Mouse (Mus musculus): ENCODE measurements around the gene Smim5.
A peak's percentile ranks its signal among the peaks of the same experiment; 100 is the strongest.
"Not testable (repeated sequence)": the region's sequence is repeated elsewhere in the genome, so short reads cannot be mapped to it uniquely, and the experiment has no call there.

Gene Smim5

GRCm38 (mm10) chr11:115899486-115900266 lies at the start of gene Smim5:
Gene Smim5 (plus strand): TSS chr11:115899966.
- peak; percentile 69 for DNase-seq (ENCODE audit: low read depth, low spot score)

DNA sequence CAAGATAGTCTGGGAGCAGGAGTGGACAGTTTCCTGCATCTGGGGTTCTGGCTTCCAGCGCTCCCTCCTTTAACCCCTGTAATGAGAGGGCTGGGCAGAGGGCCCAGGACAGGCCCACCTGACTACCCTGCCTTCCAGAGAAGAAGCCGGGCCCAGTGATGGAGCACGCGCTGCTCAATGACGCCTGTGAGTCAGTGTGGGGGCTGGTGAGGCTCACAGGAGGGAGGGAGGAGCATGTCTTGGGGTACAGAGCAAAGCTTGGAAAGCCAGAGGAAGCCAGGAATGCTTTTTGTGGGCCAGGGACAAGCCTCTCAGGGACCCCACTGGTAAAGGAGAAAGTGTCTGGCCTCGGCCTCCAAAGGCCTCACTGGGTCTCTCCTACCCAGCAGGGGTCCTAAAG lies 45.1 kb upstream of the Smim5 start:
- no peak for DNase-seq (ENCODE audit: low read depth, low spot score)

- DNase-seq (ENCODE audit: low read depth, low spot score), result not testable (repeated sequence)
Observed at GRCm38 (mm10) chr11:115857146-115857545, 42.6 kb upstream of the Smim5 start.

GRCm38 (mm10) chr11:115857936-115858335 lies 41.8 kb upstream of the Smim5 start:
- no peak for DNase-seq (ENCODE audit: low read depth, low spot score)

DNA sequence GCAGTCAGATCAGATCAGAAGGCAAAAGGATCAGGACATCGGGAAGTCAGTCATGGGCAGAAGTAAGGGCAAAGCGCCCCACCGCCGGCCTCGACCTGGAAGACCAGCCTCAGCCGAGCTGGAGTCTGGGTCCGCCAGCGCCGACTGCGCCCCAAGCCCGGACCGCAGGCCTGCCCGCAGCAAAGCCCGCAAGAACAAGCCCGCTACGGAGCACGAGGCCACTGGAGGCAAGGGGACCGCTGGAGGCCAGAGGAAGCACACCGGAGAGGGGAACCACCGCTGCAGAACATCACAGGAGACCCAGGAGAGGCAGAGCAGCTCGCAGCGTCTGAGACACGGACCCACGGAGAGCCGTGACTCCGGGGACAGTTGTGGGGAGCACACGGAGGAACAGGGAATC lies 41.4 kb upstream of the Smim5 start, which contains the start of gene Myo15b:
TSS of gene Myo15b (plus strand) at position 53 of the 400 bp plus-strand sequence.
- no peak for DNase-seq (ENCODE audit: low read depth, low spot score)

GRCm38 (mm10) chr11:115859143-115859945 lies 40.4 kb upstream of the Smim5 start:
- DNase-seq (ENCODE audit: low read depth, low spot score), result peak; percentile 95

DNA sequence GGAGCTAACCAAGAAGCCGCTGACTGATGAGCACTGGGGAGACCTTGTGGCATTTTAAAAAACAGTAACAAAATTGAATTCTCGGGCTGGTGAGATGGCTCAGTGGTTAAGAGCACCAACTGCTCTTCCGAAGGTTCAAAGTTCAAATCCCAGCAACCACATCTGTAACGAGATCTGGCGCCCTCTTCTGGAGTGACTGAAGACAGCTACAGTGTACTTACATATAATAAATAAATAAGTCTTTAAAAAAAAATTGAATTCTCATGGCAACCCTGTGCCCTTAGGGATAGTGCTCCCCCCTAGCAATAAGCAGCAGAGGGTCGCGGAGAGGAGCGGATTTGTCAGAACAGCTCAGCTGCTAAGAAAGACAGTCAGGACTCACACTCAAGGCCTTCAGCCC lies 35.9 kb upstream of the Smim5 start:
- no peak for DNase-seq (ENCODE audit: low read depth, low spot score)

- DNase-seq (ENCODE audit: low read depth, low spot score), result no peak
Observed at GRCm38 (mm10) chr11:115869393-115869792, 30.4 kb upstream of the Smim5 start.

DNA sequence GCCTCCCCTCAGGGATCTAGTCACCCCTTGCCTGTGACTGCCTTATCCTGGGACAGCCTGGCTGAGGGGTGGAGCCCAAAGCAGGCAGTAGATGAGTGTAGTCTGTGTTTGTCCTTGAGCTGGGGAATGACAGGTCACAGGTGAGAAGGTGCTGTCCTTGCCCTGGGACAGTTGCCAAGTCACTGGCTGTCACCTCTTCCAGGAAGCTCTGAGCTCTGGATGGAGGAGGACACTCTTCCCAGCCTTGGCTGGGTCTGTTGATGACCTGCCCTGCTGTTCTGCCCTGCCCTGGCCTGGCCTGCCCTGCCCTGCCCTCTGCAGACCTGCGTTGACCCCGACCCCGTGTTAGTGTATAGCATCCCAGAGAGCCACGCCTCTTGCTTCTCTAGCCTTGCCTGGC lies 27.3 kb upstream of the Smim5 start:
- DNase-seq (ENCODE audit: low read depth, low spot score), result no peak

DNA sequence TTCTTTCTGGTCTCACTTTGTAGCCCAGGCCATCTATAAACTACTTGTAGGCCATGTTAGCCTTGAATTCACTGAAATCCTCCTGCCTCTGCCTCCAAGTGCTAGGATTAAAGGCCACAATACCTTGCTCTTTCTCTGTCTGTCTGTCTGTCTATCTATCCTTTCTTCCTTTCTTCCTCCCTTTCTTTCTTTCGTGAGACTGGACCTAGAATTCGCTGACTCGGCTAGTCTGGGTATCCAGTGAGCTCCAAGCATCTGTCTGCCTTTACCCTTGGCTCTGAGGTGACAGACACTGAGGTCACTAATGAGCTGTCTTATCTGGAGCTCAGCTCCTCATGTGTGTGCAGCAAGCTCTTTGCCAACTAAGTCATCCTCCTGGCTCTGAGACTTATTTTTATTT lies 23.8 kb upstream of the Smim5 start:
- DNase-seq (ENCODE audit: low read depth, low spot score), result no peak

GRCm38 (mm10) chr11:115876438-115876837 lies 23.3 kb upstream of the Smim5 start:
- no peak for DNase-seq (ENCODE audit: low read depth, low spot score)

DNA sequence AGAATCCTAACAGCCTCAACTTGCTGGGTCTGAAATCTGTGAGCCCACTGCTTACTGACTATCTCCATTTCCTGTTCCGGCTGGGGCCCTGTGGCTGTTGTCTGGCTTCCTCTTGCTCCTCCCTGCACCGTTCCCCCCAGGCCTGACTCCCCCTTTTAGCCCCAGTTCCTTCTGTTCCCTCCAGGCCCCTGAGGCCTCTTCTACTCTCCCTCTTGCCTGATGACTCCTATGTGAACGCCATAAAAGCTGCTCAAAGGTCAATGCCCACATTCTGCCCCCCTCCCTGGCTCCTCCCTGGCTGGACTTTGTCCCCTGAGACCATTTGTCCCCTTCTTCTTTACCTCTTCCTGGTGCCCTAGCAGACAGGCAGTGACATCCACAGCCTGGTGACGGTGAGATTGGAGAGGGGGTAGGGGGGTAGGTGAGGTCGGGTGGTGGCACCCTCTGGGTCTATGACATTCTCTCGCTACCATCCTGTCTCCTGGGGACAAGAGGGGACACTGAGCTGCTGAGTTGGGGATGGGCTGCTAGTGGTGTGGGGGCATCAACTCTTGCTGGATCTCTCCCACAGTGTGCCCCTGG lies 22.5 kb upstream of the Smim5 start:
- no peak for DNase-seq (ENCODE audit: low read depth, low spot score)

GRCm38 (mm10) chr11:115878071-115878470 lies 21.7 kb upstream of the Smim5 start:
- no peak for DNase-seq (ENCODE audit: low read depth, low spot score)

GRCm38 (mm10) chr11:115881002-115881401 lies 18.8 kb upstream of the Smim5 start:
- DNase-seq (ENCODE audit: low read depth, low spot score), result no peak

DNA sequence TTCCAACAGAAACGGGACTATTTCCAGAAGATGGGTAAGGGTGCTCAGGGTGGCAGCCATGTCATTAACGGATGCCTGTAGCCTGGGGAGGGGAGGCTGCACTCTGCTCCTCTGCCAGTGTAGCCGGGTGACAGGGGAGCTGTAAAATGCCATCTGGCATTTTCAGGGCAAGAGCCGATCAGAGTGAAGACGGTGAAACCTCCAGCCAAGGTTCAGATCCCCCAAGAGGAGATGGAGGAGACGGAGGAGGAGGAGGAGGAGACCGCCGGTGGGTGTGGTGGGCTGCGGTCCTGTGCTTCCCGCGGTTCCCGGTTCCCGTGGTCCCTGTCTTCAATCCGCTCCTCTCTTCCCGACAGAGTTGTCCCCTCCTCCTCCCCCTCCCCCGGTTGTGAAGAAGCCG lies 16.5 kb upstream of the Smim5 start:
- no peak for DNase-seq (ENCODE audit: low read depth, low spot score)

DNA sequence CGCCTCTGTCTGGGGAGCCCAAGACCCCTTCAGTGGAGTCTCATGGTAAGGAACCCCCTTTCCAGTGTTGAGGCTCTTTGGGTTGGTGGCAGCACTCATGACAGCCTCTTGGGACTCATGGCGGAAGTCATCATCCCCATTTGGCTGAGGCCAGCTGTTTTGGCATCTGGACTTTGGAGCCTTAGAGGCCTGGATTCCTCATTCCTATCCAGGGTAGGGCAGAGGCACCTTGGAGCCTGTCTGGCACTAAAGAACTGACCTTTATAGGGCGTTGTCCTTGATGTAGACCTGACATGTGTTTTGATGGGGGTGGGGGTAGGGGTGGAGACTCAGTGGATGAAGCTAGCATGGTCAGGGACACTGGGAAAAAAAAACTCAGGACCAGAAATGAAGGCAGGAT lies 15.4 kb upstream of the Smim5 start:
- no peak for DNase-seq (ENCODE audit: low read depth, low spot score)

GRCm38 (mm10) chr11:115885281-115885680 lies 14.5 kb upstream of the Smim5 start:
- DNase-seq (ENCODE audit: low read depth, low spot score), result no peak

GRCm38 (mm10) chr11:115886446-115886845 lies 13.3 kb upstream of the Smim5 start:
- no peak for DNase-seq (ENCODE audit: low read depth, low spot score)

- no peak for DNase-seq (ENCODE audit: low read depth, low spot score)
Observed at GRCm38 (mm10) chr11:115888020-115888419, 11.7 kb upstream of the Smim5 start.

GRCm38 (mm10) chr11:115889159-115889558 lies 10.6 kb upstream of the Smim5 start:
- no peak for DNase-seq (ENCODE audit: low read depth, low spot score)

- DNase-seq (ENCODE audit: low read depth, low spot score), result no peak
Observed at GRCm38 (mm10) chr11:115892213-115892612, 7.6 kb upstream of the Smim5 start.

DNA sequence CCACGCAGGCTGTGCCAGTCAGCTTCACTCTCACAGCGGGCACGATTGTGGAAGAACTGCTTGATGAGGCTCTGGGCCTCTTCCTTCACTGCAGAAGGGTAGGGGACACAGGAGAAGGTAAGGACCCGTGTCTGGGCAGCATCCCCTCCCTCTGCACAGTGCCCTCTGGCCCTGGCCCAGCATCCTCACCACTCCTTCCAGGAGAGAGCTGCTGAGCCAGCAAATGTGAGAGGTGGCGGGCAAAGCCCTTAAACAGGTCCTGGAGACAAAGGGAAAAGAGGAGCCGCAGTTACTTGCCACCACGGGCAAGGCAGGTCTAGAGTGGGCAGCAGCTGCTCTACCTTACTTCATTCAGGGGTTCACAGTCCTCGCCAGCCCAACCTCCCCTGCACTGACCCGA lies 6.7 kb upstream of the Smim5 start:
- DNase-seq (ENCODE audit: low read depth, low spot score), result no peak

Measured in WW6 (cell line).